Mouse (Mus musculus) liver, postnatal 0 days (tissue): ENCODE measurements at regions not wholly inside any gene's neighbourhood (a gene's known extent, or its start where the extent isn't known, plus 50 kb on each side); places are given as distances from the start of the nearest gene placed in this dataset.

Experiments used
- CTCF ChIP-seq: sonication (generic); IDR thresholded peaks from 2 replicates; pipeline ENCODE4 v1.5.1; 2016; ENCODE audit warnings: antibody characterized with exemption, low read depth
- EP300 ChIP-seq: IDR thresholded peaks from 2 replicates; pipeline ENCODE4 v1.6.1; 2016; ENCODE audit warnings: antibody characterized with exemption, low read depth, mild to moderate bottlenecking

GRCm38 (mm10) chr6:81839474-81840153 is 83.9 kb upstream of the Gcfc2 start:
- TF ChIP-seq CTCF (peak; percentile 19; the same call in 1 of the 2 replicates), EP300 (no peak)
